Mouse (Mus musculus): ENCODE results near the gene Dnmt3a. TPM values are rescaled to one million over a fixed set of nuclear protein-coding genes. Genes with fewer than 3 reads are reported as not detected.

Gene Dnmt3a
- total and polyA plus RNA-seq, 3 experiments, result 15.9 to 34.4 TPM; not detected in 1

DNA sequence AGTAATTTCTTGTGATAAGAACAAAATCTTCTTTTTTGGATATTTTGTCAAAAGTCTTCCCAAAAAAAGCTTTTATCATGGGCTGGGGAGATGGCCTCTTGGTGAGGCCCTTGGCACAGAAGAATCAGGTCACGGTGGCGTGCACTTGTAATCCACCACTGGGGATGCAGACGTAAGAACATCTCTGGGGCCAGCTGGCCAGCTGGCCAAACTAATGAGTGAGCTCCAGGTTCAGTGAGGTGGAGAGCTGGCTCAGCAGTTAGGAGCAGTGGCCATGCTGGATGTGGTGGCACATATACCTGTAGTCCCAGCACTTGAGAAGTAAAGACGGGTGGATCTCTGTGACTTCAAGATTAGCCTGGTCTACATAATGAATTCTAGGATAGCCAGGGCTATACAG lies 37.4 kb upstream of the Dnmt3a start:
- Histone ChIP-seq H3K4me1 (ENCODE audit: control insufficient read depth in 1 of 2, insufficient read depth in 2 of 2, low read length in 2 of 2) (no peaks in the 10 kb centered on the region), H3K27ac (ENCODE audit: control insufficient read depth, low read depth, low read length) (no peak overlapping the region), H3K9ac (ENCODE audit: control insufficient read depth, low read depth, low read length, poor library complexity, severe bottlenecking) (no peak overlapping the region), H3K36me3 (ENCODE audit: control insufficient read depth in 1 of 2, insufficient read depth in 2 of 2, low read length in 2 of 2) (no peaks in the 10 kb centered on the region), H3K79me2 (ENCODE audit: control insufficient read depth, insufficient read depth, low read length, poor library complexity) (no peaks in the 10 kb centered on the region), H3K27me3 (ENCODE audit: control insufficient read depth in 1 of 2, insufficient read depth in 2 of 2, low read length in 2 of 2) (no peaks in the 10 kb centered on the region), H3K9me3 (replicated peaks; ENCODE audit: insufficient read depth, low read length) (no peaks in the 10 kb centered on the region), H3K4me3 (ENCODE audit: control insufficient read depth in 1 of 2, insufficient read depth in 1 of 2, low read depth in 2 of 2, low read length in 2 of 2) (no peak overlapping the region)
- TF ChIP-seq ZMIZ1 (IDR thresholded peaks at IDR 0.05; ENCODE audit: low read depth, low read length) (no peak), HCFC1 (IDR thresholded peaks at IDR 0.05; ENCODE audit: low read depth, low read length) (no peak), USF1 (IDR thresholded peaks at IDR 0.05; ENCODE audit: low read depth, low read length) (no peak)
- no peak for DNase-seq (ENCODE audit: low read depth, low spot score)

- H3K36me3 ChIP-seq (ENCODE audit: control insufficient read depth in 1 of 2, insufficient read depth in 2 of 2, low read length in 2 of 2), result peaks cover 0 to 1% of the 10 kb centered on the region in 2 experiments; a peak in 2 of 4 replicates
- H3K4me3 ChIP-seq (ENCODE audit: control insufficient read depth in 1 of 2, insufficient read depth in 1 of 2, low read depth in 2 of 2, low read length in 2 of 2), result no peak overlapping the region
- peaks cover 0 to 1% of the 10 kb centered on the region in 2 experiments; a peak in 2 of 4 replicates for H3K4me1 ChIP-seq (ENCODE audit: control insufficient read depth in 1 of 2, insufficient read depth in 2 of 2, low read length in 2 of 2)
- no peak overlapping the region for H3K27ac ChIP-seq (ENCODE audit: control insufficient read depth, low read depth, low read length)
- no peak for DNase-seq (ENCODE audit: low read depth, low spot score)
- TF ChIP-seq USF1 (IDR thresholded peaks at IDR 0.05; ENCODE audit: low read depth, low read length), result no peak
- TF ChIP-seq E2F4 (IDR thresholded peaks at IDR 0.05; ENCODE audit: borderline replicate concordance, low read depth, low read length), result no peak
- TF ChIP-seq NRF1 (IDR thresholded peaks at IDR 0.05; ENCODE audit: insufficient read depth, low read depth, low read length, poor library complexity, severe bottlenecking), result no peak
- no peak for TF ChIP-seq ZNF384 (IDR thresholded peaks at IDR 0.05; ENCODE audit: low read depth, low read length)
- TF ChIP-seq ETS1 (IDR thresholded peaks at IDR 0.05; ENCODE audit: low read depth, low read length), result no peak
- TF ChIP-seq MYC (IDR thresholded peaks at IDR 0.05; ENCODE audit: low read depth, low read length), result no peak
- TF ChIP-seq SIN3A (IDR thresholded peaks at IDR 0.05; ENCODE audit: low read length), result no peak
- no peak for TF ChIP-seq ZMIZ1 (IDR thresholded peaks at IDR 0.05; ENCODE audit: low read depth, low read length)
- TF ChIP-seq USF2 (IDR thresholded peaks at IDR 0.05; ENCODE audit: borderline replicate concordance in 1 of 2, insufficient read depth in 1 of 2, low read depth in 1 of 2, low read length in 2 of 2), result no peak
- TF ChIP-seq TCF12 (IDR thresholded peaks at IDR 0.05; ENCODE audit: low read depth, low read length), result no peak
- no peak for TF ChIP-seq TAL1 (IDR thresholded peaks at IDR 0.05; ENCODE audit: low read length)
- TF ChIP-seq NELFE (IDR thresholded peaks at IDR 0.05; ENCODE audit: low read depth, low read length), result no peak
- no peak for TF ChIP-seq MAFK (IDR thresholded peaks at IDR 0.05; ENCODE audit: borderline replicate concordance, low read depth, low read length)
- no peak for TF ChIP-seq SMC3 (IDR thresholded peaks at IDR 0.05; ENCODE audit: low read depth, low read length)
- no peak for TF ChIP-seq POLR2AphosphoS2 (IDR thresholded peaks at IDR 0.05; ENCODE audit: low read length)
- TF ChIP-seq CHD2 (IDR thresholded peaks at IDR 0.05; ENCODE audit: low read length), result no peak
- no peak for TF ChIP-seq CTCF (IDR thresholded peaks at IDR 0.05 in 2 of 3, conservative IDR thresholded peaks at IDR 0.05 in 1 of 3; ENCODE audit: control insufficient read depth in 1 of 3, insufficient read depth in 1 of 3, low read depth in 2 of 3, low read length in 3 of 3, poor library complexity in 1 of 3, severe bottlenecking in 1 of 3)
- no peaks in the 10 kb centered on the region for H3K27me3 ChIP-seq (ENCODE audit: control insufficient read depth in 1 of 2, insufficient read depth in 2 of 2, low read length in 2 of 2)
- H3K79me2 ChIP-seq (ENCODE audit: control insufficient read depth, insufficient read depth, low read length, poor library complexity), result no peaks in the 10 kb centered on the region
- no peaks in the 10 kb centered on the region for H3K9me3 ChIP-seq (replicated peaks; ENCODE audit: insufficient read depth, low read length)
- H3K9ac ChIP-seq (ENCODE audit: control insufficient read depth, low read depth, low read length, poor library complexity, severe bottlenecking), result no peak overlapping the region
These were observed 35.3 kb upstream of the Dnmt3a start for GRCm38 (mm10) chr12:3770546-3770945.

Data from MEL (cell line).